Mouse (Mus musculus) thymus, adult 2 months (tissue): ENCODE results near the gene Sipa1l1.

Experiments
- CTCF ChIP-seq: fragments of 200-500 bp; IDR thresholded peaks from 2 replicates; pipeline ENCODE4 v1.5.1; 2012; ENCODE audit warnings: mild to moderate bottlenecking, control low read depth, low read length, moderate library complexity, borderline replicate concordance; ENCODE audit not compliant: control insufficient read depth, poor library complexity, insufficient read depth; ENCODE audit errors: extremely low read depth
- POLR2A ChIP-seq: fragments of 200-500 bp; IDR thresholded peaks from 2 replicates; pipeline ENCODE4 v1.6.1; 2012; ENCODE audit warnings: mild to moderate bottlenecking, low read length, control low read depth, moderate library complexity; ENCODE audit not compliant: control insufficient read depth, poor library complexity, insufficient read depth; ENCODE audit errors: extremely low read depth

GRCm38 (mm10) chr12:82206857-82207647, 37.9 kb downstream of the Sipa1l1 start:
- TF ChIP-seq CTCF (no peak), POLR2A (no peak)
